Mouse (Mus musculus): Measurements from ENCODE around the gene Gcfc2. TPM values are rescaled to one million over a fixed set of nuclear protein-coding genes. Genes with fewer than 3 reads are reported as not detected.

Gene Gcfc2
- polyA plus RNA-seq (2014; fragmentation: Nextera tagmentation; extraction: Ambion mirVana), result 14.3 and 15.7 TPM in 2 replicates

- Histone ChIP-seq H3K27ac (ENCODE audit: low read depth, low read length) (peak within 1 kb of the TSS; percentile 39; the same call in 1 of the 2 replicates), H3K9me3 (ENCODE audit: control insufficient read depth, low read length) (no peaks in the 10 kb centered on the region), H3K9ac (ENCODE audit: low read depth, low read length) (peak within 1 kb of the TSS; percentile 85), H3K36me3 (ENCODE audit: control insufficient read depth, insufficient read depth, low read length) (peaks cover 31% of the 10 kb centered on the region), H3K4me1 (ENCODE audit: control insufficient read depth, insufficient read depth, low read length) (peaks cover 10% of the 10 kb centered on the region; the same call in 1 of the 2 replicates), H3K27me3 (ENCODE audit: control insufficient read depth, insufficient read depth, low read length) (no peaks in the 10 kb centered on the region), H3K4me2 (replicated peaks; ENCODE audit: low read depth, low read length) (peak within 1 kb of the TSS; percentile 72), H3K4me3 (ENCODE audit: low read length) (peak within 1 kb of the TSS; percentile 76)
- peak; percentile 96 for ATAC-seq (ENCODE audit: low FRiP score, low TSS enrichment)
- under 1% methylated on average over 53 of the region's 56 CpGs for WGBS
These were observed at the start of gene Gcfc2 for GRCm38 (mm10) chr6:81923523-81924142. Gene Gcfc2 (plus strand): TSS chr6:81923669.

- H3K4me3 ChIP-seq (ENCODE audit: low read length), result no peak overlapping the region
- no peak overlapping the region for H3K27ac ChIP-seq (ENCODE audit: low read depth, low read length)
- no peak for ATAC-seq (ENCODE audit: low FRiP score, low TSS enrichment)
- 71% methylated on average over 3 of the region's 3 CpGs for WGBS
- no peak overlapping the region for H3K9ac ChIP-seq (ENCODE audit: low read depth, low read length)
- no peaks in the 10 kb centered on the region for H3K4me1 ChIP-seq (ENCODE audit: control insufficient read depth, insufficient read depth, low read length)
- no peaks in the 10 kb centered on the region for H3K9me3 ChIP-seq (ENCODE audit: control insufficient read depth, low read length)
- H3K4me2 ChIP-seq (replicated peaks; ENCODE audit: low read depth, low read length), result no peak overlapping the region
- no peaks in the 10 kb centered on the region for H3K36me3 ChIP-seq (ENCODE audit: control insufficient read depth, insufficient read depth, low read length)
- H3K27me3 ChIP-seq (ENCODE audit: control insufficient read depth, insufficient read depth, low read length), result no peaks in the 10 kb centered on the region
These were observed 27.7 kb upstream of the Gcfc2 start for GRCm38 (mm10) chr6:81895678-81896230.

- H3K27ac ChIP-seq (ENCODE audit: low read depth, low read length), result no peak overlapping the region
- no peak overlapping the region for H3K4me3 ChIP-seq (ENCODE audit: low read length)
- 86% methylated on average over 25 of the region's 25 CpGs for WGBS
- no peaks in the 10 kb centered on the region for H3K4me1 ChIP-seq (ENCODE audit: control insufficient read depth, insufficient read depth, low read length)
- no peaks in the 10 kb centered on the region for H3K9me3 ChIP-seq (ENCODE audit: control insufficient read depth, low read length)
- H3K9ac ChIP-seq (ENCODE audit: low read depth, low read length), result no peak overlapping the region
- H3K36me3 ChIP-seq (ENCODE audit: control insufficient read depth, insufficient read depth, low read length), result no peaks in the 10 kb centered on the region
- H3K4me2 ChIP-seq (replicated peaks; ENCODE audit: low read depth, low read length), result no peak overlapping the region
- ATAC-seq (ENCODE audit: low FRiP score, low TSS enrichment), result no peak
- H3K27me3 ChIP-seq (ENCODE audit: control insufficient read depth, insufficient read depth, low read length), result no peaks in the 10 kb centered on the region
These were observed 13.1 kb upstream of the Gcfc2 start for GRCm38 (mm10) chr6:81910302-81910855.

GRCm38 (mm10) chr6:81911244-81911643 is 12.2 kb upstream of the Gcfc2 start:
- H3K27me3 ChIP-seq (ENCODE audit: control insufficient read depth, insufficient read depth, low read length), result no peaks in the 10 kb centered on the region
- no peak for ATAC-seq (ENCODE audit: low FRiP score, low TSS enrichment)
- no peaks in the 10 kb centered on the region for H3K36me3 ChIP-seq (ENCODE audit: control insufficient read depth, insufficient read depth, low read length)
- H3K4me2 ChIP-seq (replicated peaks; ENCODE audit: low read depth, low read length), result no peak overlapping the region
- H3K4me1 ChIP-seq (ENCODE audit: control insufficient read depth, insufficient read depth, low read length), result no peaks in the 10 kb centered on the region
- no peaks in the 10 kb centered on the region for H3K9me3 ChIP-seq (ENCODE audit: control insufficient read depth, low read length)
- H3K27ac ChIP-seq (ENCODE audit: low read depth, low read length), result no peak overlapping the region
- WGBS, result 83% methylated on average over 5 of the region's 5 CpGs
- H3K9ac ChIP-seq (ENCODE audit: low read depth, low read length), result no peak overlapping the region
- H3K4me3 ChIP-seq (ENCODE audit: low read length), result no peak overlapping the region

GRCm38 (mm10) chr6:81911713-81912112 is 11.8 kb upstream of the Gcfc2 start:
- Histone ChIP-seq H3K27me3 (ENCODE audit: control insufficient read depth, insufficient read depth, low read length) (no peaks in the 10 kb centered on the region), H3K4me3 (ENCODE audit: low read length) (no peak overlapping the region), H3K4me2 (replicated peaks; ENCODE audit: low read depth, low read length) (no peak overlapping the region), H3K27ac (ENCODE audit: low read depth, low read length) (no peak overlapping the region), H3K9ac (ENCODE audit: low read depth, low read length) (no peak overlapping the region), H3K9me3 (ENCODE audit: control insufficient read depth, low read length) (no peaks in the 10 kb centered on the region), H3K4me1 (ENCODE audit: control insufficient read depth, insufficient read depth, low read length) (no peaks in the 10 kb centered on the region), H3K36me3 (ENCODE audit: control insufficient read depth, insufficient read depth, low read length) (no peaks in the 10 kb centered on the region)
- 86% methylated on average over 4 of the region's 4 CpGs for WGBS
- no peak for ATAC-seq (ENCODE audit: low FRiP score, low TSS enrichment)

GRCm38 (mm10) chr6:81912177-81912576 is 11.3 kb upstream of the Gcfc2 start:
- H3K27me3 ChIP-seq (ENCODE audit: control insufficient read depth, insufficient read depth, low read length), result no peaks in the 10 kb centered on the region
- no peak overlapping the region for H3K4me2 ChIP-seq (replicated peaks; ENCODE audit: low read depth, low read length)
- H3K4me1 ChIP-seq (ENCODE audit: control insufficient read depth, insufficient read depth, low read length), result no peaks in the 10 kb centered on the region
- H3K9ac ChIP-seq (ENCODE audit: low read depth, low read length), result no peak overlapping the region
- H3K27ac ChIP-seq (ENCODE audit: low read depth, low read length), result no peak overlapping the region
- 82% methylated on average over 3 of the region's 3 CpGs for WGBS
- no peak overlapping the region for H3K4me3 ChIP-seq (ENCODE audit: low read length)
- no peak for ATAC-seq (ENCODE audit: low FRiP score, low TSS enrichment)
- no peaks in the 10 kb centered on the region for H3K36me3 ChIP-seq (ENCODE audit: control insufficient read depth, insufficient read depth, low read length)
- H3K9me3 ChIP-seq (ENCODE audit: control insufficient read depth, low read length), result no peaks in the 10 kb centered on the region

GRCm38 (mm10) chr6:81924304-81924703 is 835 bp downstream of the Gcfc2 start:
- H3K36me3 ChIP-seq (ENCODE audit: control insufficient read depth, insufficient read depth, low read length), result peaks cover 32% of the 10 kb centered on the region
- H3K27me3 ChIP-seq (ENCODE audit: control insufficient read depth, insufficient read depth, low read length), result no peaks in the 10 kb centered on the region
- peak overlapping the region; percentile 76 for H3K4me3 ChIP-seq (ENCODE audit: low read length)
- 14% methylated on average over 5 of the region's 5 CpGs for WGBS
- peak overlapping the region; percentile 72 for H3K4me2 ChIP-seq (replicated peaks; ENCODE audit: low read depth, low read length)
- H3K27ac ChIP-seq (ENCODE audit: low read depth, low read length), result no peak overlapping the region
- peak overlapping the region; percentile 85 for H3K9ac ChIP-seq (ENCODE audit: low read depth, low read length)
- no peaks in the 10 kb centered on the region for H3K9me3 ChIP-seq (ENCODE audit: control insufficient read depth, low read length)
- H3K4me1 ChIP-seq (ENCODE audit: control insufficient read depth, insufficient read depth, low read length), result peaks cover 10% of the 10 kb centered on the region; the same call in 1 of the 2 replicates
- no peak for ATAC-seq (ENCODE audit: low FRiP score, low TSS enrichment)

- no peak overlapping the region for H3K4me3 ChIP-seq (ENCODE audit: low read length)
- H3K4me1 ChIP-seq (ENCODE audit: control insufficient read depth, insufficient read depth, low read length), result peaks cover 7% of the 10 kb centered on the region; the same call in 1 of the 2 replicates
- H3K9me3 ChIP-seq (ENCODE audit: control insufficient read depth, low read length), result no peaks in the 10 kb centered on the region
- 92% methylated on average over 4 of the region's 4 CpGs for WGBS
- H3K27me3 ChIP-seq (ENCODE audit: control insufficient read depth, insufficient read depth, low read length), result no peaks in the 10 kb centered on the region
- H3K36me3 ChIP-seq (ENCODE audit: control insufficient read depth, insufficient read depth, low read length), result peaks cover 73% of the 10 kb centered on the region
- ATAC-seq (ENCODE audit: low FRiP score, low TSS enrichment), result no peak
- no peak overlapping the region for H3K27ac ChIP-seq (ENCODE audit: low read depth, low read length)
- no peak overlapping the region for H3K4me2 ChIP-seq (replicated peaks; ENCODE audit: low read depth, low read length)
- H3K9ac ChIP-seq (ENCODE audit: low read depth, low read length), result no peak overlapping the region
These were observed 5.9 kb downstream of the Gcfc2 start for GRCm38 (mm10) chr6:81929402-81929801.

GRCm38 (mm10) chr6:81933281-81933680 is 9.8 kb downstream of the Gcfc2 start:
- 99% methylated on average over 3 of the region's 3 CpGs for WGBS
- peaks cover 73% of the 10 kb centered on the region for H3K36me3 ChIP-seq (ENCODE audit: control insufficient read depth, insufficient read depth, low read length)
- H3K9ac ChIP-seq (ENCODE audit: low read depth, low read length), result no peak overlapping the region
- no peaks in the 10 kb centered on the region for H3K4me1 ChIP-seq (ENCODE audit: control insufficient read depth, insufficient read depth, low read length)
- H3K27ac ChIP-seq (ENCODE audit: low read depth, low read length), result no peak overlapping the region
- no peak overlapping the region for H3K4me3 ChIP-seq (ENCODE audit: low read length)
- H3K4me2 ChIP-seq (replicated peaks; ENCODE audit: low read depth, low read length), result no peak overlapping the region
- H3K27me3 ChIP-seq (ENCODE audit: control insufficient read depth, insufficient read depth, low read length), result no peaks in the 10 kb centered on the region
- no peaks in the 10 kb centered on the region for H3K9me3 ChIP-seq (ENCODE audit: control insufficient read depth, low read length)
- ATAC-seq (ENCODE audit: low FRiP score, low TSS enrichment), result no peak

Measured in kidney, embryonic 14.5 days (tissue).